Mouse (Mus musculus) midbrain, embryonic 13.5 days (tissue): ENCODE data around the gene Ceacam19. TPM values are rescaled to one million over a fixed set of nuclear protein-coding genes. Genes with fewer than 3 reads are reported as not detected.

Experiments used
- ATAC-seq: fragments of 200-750 bp; cut with Nextera tagmentation; 2 replicates; pipeline ENCODE4 v1.8.0; 2017; ENCODE audit warnings: mild to moderate bottlenecking, moderate TSS enrichment, moderate library complexity
- H3K27ac ChIP-seq: fragments of 300-500 bp; sonication (generic); 2 replicates; pipeline ENCODE4 v1.5.1; 2015; ENCODE audit warnings: inconsistent platforms, mild to moderate bottlenecking, moderate library complexity
- H3K27me3 ChIP-seq: fragments of 300-500 bp; sonication (generic); 2 replicates; pipeline ENCODE4 v1.6.1; 2015; ENCODE audit warnings: mild to moderate bottlenecking, inconsistent platforms
- H3K36me3 ChIP-seq: fragments of 300-500 bp; sonication (generic); 2 replicates; pipeline ENCODE4 v1.6.1; 2015; ENCODE audit warnings: mild to moderate bottlenecking, inconsistent platforms
- H3K4me1 ChIP-seq: fragments of 300-500 bp; sonication (generic); replicated peaks from 2 replicates; pipeline ENCODE4 v1.6.1; 2015; ENCODE audit warnings: inconsistent platforms
- H3K4me2 ChIP-seq: fragments of 300-500 bp; sonication (generic); replicated peaks from 2 replicates; pipeline ENCODE4 v1.6.1; 2015; ENCODE audit warnings: moderate library complexity, mild to moderate bottlenecking, inconsistent platforms
- H3K4me3 ChIP-seq: fragments of 300-500 bp; sonication (generic); replicated peaks from 2 replicates; pipeline ENCODE4 v1.5.1; 2015; ENCODE audit warnings: mild to moderate bottlenecking, inconsistent platforms
- H3K9ac ChIP-seq: fragments of 300-500 bp; sonication (generic); replicated peaks from 2 replicates; pipeline ENCODE4 v1.6.1; 2015; ENCODE audit warnings: mild to moderate bottlenecking, inconsistent platforms
- H3K9me3 ChIP-seq: fragments of 300-500 bp; sonication (generic); 2 replicates; pipeline ENCODE4 v1.6.1; 2016; ENCODE audit warnings: mild to moderate bottlenecking, inconsistent platforms
- WGBS: fragments of 180-500 bp; shearing (Covaris S2); methylation state at CpG from one replicate; pipeline ENCODE4 v1.1.7; 2015; 5-methylcytosine and 5-hydroxymethylcytosine counted together
- polyA plus RNA-seq: library from polyadenylated mRNA; unstranded; fragments of >200 nt; fragmentation: Nextera tagmentation; extraction: Ambion mirVana; gene quantifications from 2 replicates; pipeline ENCODE4 v1.2.1, GENCODE M21; 2015

Gene Ceacam19
- polyA plus RNA-seq, 1 experiment from 2014 or later, result not detected

- 92% methylated on average over 20 of the region's 20 CpGs for WGBS
Measured at GRCm38 (mm10) chr7:19853526-19853925, 34.2 kb downstream of the Ceacam19 start.

GRCm38 (mm10) chr7:19851858-19852570 lies 35.8 kb downstream of the Ceacam19 start, which contains the start of gene Gm19345:
Gm19345 (plus strand) TSS chr7:19852003.
- peaks cover 32% of the 10 kb centered on the region for H3K27me3 ChIP-seq
- peak within 1 kb of the TSS; percentile 47; the same call in 1 of the 2 replicates for H3K27ac ChIP-seq
- H3K4me1 ChIP-seq, result 0 out of 2 replicates have a peak, but pooled peaks cover 8% of the 10 kb centered on the region
- peak within 1 kb of the TSS; percentile 66 for H3K9ac ChIP-seq
- peak; percentile 90 for ATAC-seq
- H3K36me3 ChIP-seq, result no peaks in the 10 kb centered on the region
- no peaks in the 10 kb centered on the region for H3K9me3 ChIP-seq
- WGBS, result 4% methylated on average over 28 of the region's 33 CpGs
- peak within 1 kb of the TSS; percentile 59 for H3K4me2 ChIP-seq
- H3K4me3 ChIP-seq, result peak within 1 kb of the TSS; percentile 43

More at GRCm38 (mm10) chr7:19853526-19853925, 34.2 kb downstream of the Ceacam19 start:
- 0 out of 2 replicates have a peak, but pooled peaks cover 6% of the 10 kb centered on the region for H3K4me1 ChIP-seq
- no peak overlapping the region for H3K9ac ChIP-seq
- no peak overlapping the region for H3K4me2 ChIP-seq
- no peak overlapping the region for H3K4me3 ChIP-seq
- no peak for ATAC-seq
- peaks cover 21% of the 10 kb centered on the region for H3K27me3 ChIP-seq
- H3K36me3 ChIP-seq, result no peaks in the 10 kb centered on the region
- H3K9me3 ChIP-seq, result no peaks in the 10 kb centered on the region
- no peak overlapping the region for H3K27ac ChIP-seq

- no peak overlapping the region for H3K9ac ChIP-seq
- no peaks in the 10 kb centered on the region for H3K9me3 ChIP-seq
- H3K27me3 ChIP-seq, result peaks cover 47% of the 10 kb centered on the region
- no peak for ATAC-seq
- H3K4me2 ChIP-seq, result no peak overlapping the region
- H3K27ac ChIP-seq, result no peak overlapping the region
- H3K4me1 ChIP-seq, result peaks cover 2% of the 10 kb centered on the region; the same call in 1 of the 2 replicates
- H3K4me3 ChIP-seq, result no peak overlapping the region
- H3K36me3 ChIP-seq, result no peaks in the 10 kb centered on the region
- 65% methylated on average over 15 of the region's 15 CpGs for WGBS
Measured at GRCm38 (mm10) chr7:19844521-19845171, 43.1 kb downstream of the Ceacam19 start.

- H3K27me3 ChIP-seq, result peaks cover 44% of the 10 kb centered on the region
- no peak overlapping the region for H3K27ac ChIP-seq
- ATAC-seq, result peak; percentile 71
- no peak overlapping the region for H3K4me2 ChIP-seq
- WGBS, result 3% methylated on average over 11 of the region's 11 CpGs
- no peak overlapping the region for H3K4me3 ChIP-seq
- H3K36me3 ChIP-seq, result no peaks in the 10 kb centered on the region
- no peaks in the 10 kb centered on the region for H3K9me3 ChIP-seq
- H3K9ac ChIP-seq, result 0 out of 2 replicates have a peak overlapping the region, but pooled peaks have one; percentile 3
- H3K4me1 ChIP-seq, result peaks cover 2% of the 10 kb centered on the region; the same call in 1 of the 2 replicates
Measured at GRCm38 (mm10) chr7:19843561-19843960, 44.2 kb downstream of the Ceacam19 start.

GRCm38 (mm10) chr7:19842885-19843504 lies 44.8 kb downstream of the Ceacam19 start:
- no peaks in the 10 kb centered on the region for H3K9me3 ChIP-seq
- H3K4me1 ChIP-seq, result peaks cover 2% of the 10 kb centered on the region; the same call in 1 of the 2 replicates
- ATAC-seq, result no peak
- no peaks in the 10 kb centered on the region for H3K36me3 ChIP-seq
- H3K4me3 ChIP-seq, result no peak overlapping the region
- no peak overlapping the region for H3K4me2 ChIP-seq
- H3K27me3 ChIP-seq, result peaks cover 40% of the 10 kb centered on the region
- 33% methylated on average over 19 of the region's 19 CpGs for WGBS
- no peak overlapping the region for H3K9ac ChIP-seq
- no peak overlapping the region for H3K27ac ChIP-seq

- Histone ChIP-seq H3K4me1 (no peaks in the 10 kb centered on the region; the same call in 1 of the 2 replicates), H3K9ac (no peak overlapping the region), H3K36me3 (no peaks in the 10 kb centered on the region), H3K27me3 (peaks cover 30% of the 10 kb centered on the region), H3K27ac (no peak overlapping the region), H3K4me3 (no peak overlapping the region), H3K4me2 (no peak overlapping the region), H3K9me3 (no peaks in the 10 kb centered on the region)
- 86% methylated on average over 21 of the region's 21 CpGs for WGBS
- ATAC-seq, result no peak
Measured at GRCm38 (mm10) chr7:19841686-19842413, 45.9 kb downstream of the Ceacam19 start.

- H3K4me1 ChIP-seq, result no peaks in the 10 kb centered on the region; the same call in 1 of the 2 replicates
- no peak overlapping the region for H3K27ac ChIP-seq
- peaks cover 26% of the 10 kb centered on the region for H3K27me3 ChIP-seq
- no peak overlapping the region for H3K4me2 ChIP-seq
- ATAC-seq, result no peak
- H3K4me3 ChIP-seq, result no peak overlapping the region
- no peaks in the 10 kb centered on the region for H3K36me3 ChIP-seq
- H3K9me3 ChIP-seq, result no peaks in the 10 kb centered on the region
- WGBS, result 86% methylated on average over 3 of the region's 3 CpGs
- H3K9ac ChIP-seq, result no peak overlapping the region
Measured at GRCm38 (mm10) chr7:19840936-19841335, 46.8 kb downstream of the Ceacam19 start.

- peaks cover 25% of the 10 kb centered on the region for H3K27me3 ChIP-seq
- no peak overlapping the region for H3K4me3 ChIP-seq
- no peaks in the 10 kb centered on the region for H3K36me3 ChIP-seq
- H3K9ac ChIP-seq, result no peak overlapping the region; the same call in 1 of the 2 replicates
- WGBS, result 85% methylated on average over 4 of the region's 4 CpGs
- no peak for ATAC-seq
- no peak overlapping the region for H3K4me2 ChIP-seq
- H3K9me3 ChIP-seq, result no peaks in the 10 kb centered on the region
- H3K4me1 ChIP-seq, result no peaks in the 10 kb centered on the region; the same call in 1 of the 2 replicates
- H3K27ac ChIP-seq, result no peak overlapping the region
Measured at GRCm38 (mm10) chr7:19840371-19840770, 47.4 kb downstream of the Ceacam19 start.

GRCm38 (mm10) chr7:19836843-19837242 lies 50.9 kb downstream of the Ceacam19 start:
- no peaks in the 10 kb centered on the region for H3K4me1 ChIP-seq
- no peak overlapping the region for H3K4me3 ChIP-seq
- H3K9me3 ChIP-seq, result no peaks in the 10 kb centered on the region
- ATAC-seq, result no peak
- no peaks in the 10 kb centered on the region for H3K36me3 ChIP-seq
- no peak overlapping the region for H3K9ac ChIP-seq
- H3K27me3 ChIP-seq, result no peaks in the 10 kb centered on the region
- no peak overlapping the region for H3K27ac ChIP-seq
- 71% methylated on average over 3 of the region's 3 CpGs for WGBS
- H3K4me2 ChIP-seq, result no peak overlapping the region

GRCm38 (mm10) chr7:19834055-19834454 lies 53.7 kb downstream of the Ceacam19 start:
- 69% methylated on average over 3 of the region's 3 CpGs for WGBS
- Histone ChIP-seq H3K4me3 (no peak overlapping the region), H3K27me3 (no peaks in the 10 kb centered on the region), H3K27ac (no peak overlapping the region), H3K9me3 (no peaks in the 10 kb centered on the region), H3K4me2 (no peak overlapping the region), H3K4me1 (no peaks in the 10 kb centered on the region), H3K9ac (no peak overlapping the region), H3K36me3 (no peaks in the 10 kb centered on the region)
- ATAC-seq, result no peak

GRCm38 (mm10) chr7:19831837-19832236 lies 55.9 kb downstream of the Ceacam19 start:
- no peaks in the 10 kb centered on the region for H3K27me3 ChIP-seq
- ATAC-seq, result no peak
- H3K9ac ChIP-seq, result no peak overlapping the region
- no peak overlapping the region for H3K4me2 ChIP-seq
- no peaks in the 10 kb centered on the region for H3K4me1 ChIP-seq
- 58% methylated on average over 9 of the region's 9 CpGs for WGBS
- no peaks in the 10 kb centered on the region for H3K36me3 ChIP-seq
- H3K27ac ChIP-seq, result no peak overlapping the region
- no peak overlapping the region for H3K4me3 ChIP-seq
- no peaks in the 10 kb centered on the region for H3K9me3 ChIP-seq
